Mouse (Mus musculus) G1E (cell line): ENCODE results near the gene Mrnip.

Experiments used
- POLR2AphosphoS5 ChIP-seq: IDR thresholded peaks from 2 replicates; pipeline ENCODE4 v1.6.1; 2012; ENCODE audit warnings: low read depth, low read length, inconsistent platforms; ENCODE audit not compliant: insufficient replicate concordance
- TAL1 ChIP-seq: conservative IDR thresholded peaks from 2 replicates; pipeline ENCODE4 v1.6.1; 2012; ENCODE audit warnings: low read depth, low read length, inconsistent platforms, mixed read lengths

GRCm38 (mm10) chr11:50190362-50190761, 16.1 kb downstream of the Mrnip start:
- TF ChIP-seq TAL1, result no peak
- no peak for TF ChIP-seq POLR2AphosphoS5
